Mouse (Mus musculus) layer of hippocampus, adult 18-20 months (tissue): ENCODE results near the gene Gbp4. TPM values are rescaled to one million over a fixed set of nuclear protein-coding genes. Genes with fewer than 3 reads are reported as not detected.
"Not testable (repeated sequence)": the region's sequence is repeated elsewhere in the genome, so short reads cannot be mapped to it uniquely, and the experiment has no call there.

ENCODE experiments used
- DNase-seq, 2 experiments: peaks; one replicate each; pipeline ENCODE4 v3.0.0; 2022; ENCODE audit warnings: low spot score in 2 of 2
- long read RNA-seq: library from polyadenylated mRNA; stranded (forward); transcript quantifications from one replicate; pipeline ENCODE4 v2.0.0, GENCODE M21; 2021
- total RNA-seq, 2 experiments: library from RNA; stranded (reverse); gene quantifications; 2 replicates each; pipeline ENCODE4 v1.2.3; 2021

Gbp4 gene
- under 1 TPM; 0.67 to 0.79 TPM for total RNA-seq
- long read RNA-seq, partial matches to known transcripts = 0 of 1 reads
- long read RNA-seq, other reads (novel, unspliced or antisense) = 1 of 1 reads

DNA sequence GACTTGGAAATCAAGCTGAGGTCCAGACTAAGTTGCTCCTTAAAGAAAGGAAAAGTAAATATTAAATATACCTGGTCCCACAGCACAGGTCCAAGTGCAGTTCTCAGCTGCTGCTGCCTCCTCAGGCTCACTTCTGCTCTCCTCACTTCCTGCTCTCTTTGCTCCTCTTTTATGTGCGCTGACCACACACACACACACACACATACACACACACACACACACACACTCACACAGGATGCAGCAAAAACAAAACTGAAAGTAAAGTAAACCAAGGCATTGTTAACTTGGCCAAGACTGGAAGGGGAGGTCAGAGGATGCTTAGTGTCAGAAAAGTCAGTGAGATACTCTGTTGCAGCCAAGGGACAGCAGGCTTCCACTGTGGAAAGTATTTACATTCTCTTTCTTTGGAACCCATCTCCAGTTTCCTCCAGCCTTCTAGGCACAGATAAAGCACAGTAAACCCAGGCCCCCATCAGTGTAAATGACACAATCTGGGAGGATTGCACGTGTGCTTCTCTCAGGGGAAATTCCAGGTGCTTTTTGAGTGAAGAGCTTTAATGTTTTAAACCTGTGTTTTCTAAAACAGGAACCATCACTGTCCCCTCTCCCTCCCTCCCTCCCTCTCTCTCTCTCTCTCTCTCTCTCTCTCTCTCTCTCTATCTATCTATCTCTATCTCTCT is at the start of gene Gbp4, which contains the start of the genes Gbp9 and Gbp8:
Gene Gbp4 (minus strand): TSS at position 178 of the 680 bp plus-strand sequence.
Gene Gbp9 (minus strand): TSS at position 131 of the 680 bp plus-strand sequence.
Gene Gbp8 (minus strand): TSS at position 132 of the 680 bp plus-strand sequence.
- not testable (repeated sequence) for DNase-seq

- DNase-seq = no peak
These were observed 42.1 kb upstream of the Gbp4 start for GRCm38 (mm10) chr5:105181446-105181845.

GRCm38 (mm10) chr5:105156582-105156981 is 17.2 kb upstream of the Gbp4 start:
- DNase-seq = no peak

DNA sequence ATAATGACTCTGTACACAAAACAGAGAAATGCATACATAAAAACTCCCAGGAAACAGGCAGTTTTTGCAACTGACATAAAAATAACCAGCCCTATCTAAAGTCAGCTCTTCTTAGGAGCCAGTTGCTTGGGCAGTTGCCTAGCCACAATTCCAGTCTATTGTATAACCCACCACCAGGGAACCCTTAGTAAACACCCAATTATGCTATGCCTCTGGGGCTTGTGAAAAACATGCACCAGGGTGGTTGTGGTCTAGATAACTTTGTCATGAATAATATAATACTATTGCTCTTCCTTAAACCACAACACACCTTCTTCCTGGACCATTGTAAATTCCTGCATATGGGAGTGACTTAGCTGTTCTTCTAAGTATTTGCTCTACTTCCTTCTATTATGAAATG is 14.7 kb upstream of the Gbp4 start:
- DNase-seq = no peak

DNA sequence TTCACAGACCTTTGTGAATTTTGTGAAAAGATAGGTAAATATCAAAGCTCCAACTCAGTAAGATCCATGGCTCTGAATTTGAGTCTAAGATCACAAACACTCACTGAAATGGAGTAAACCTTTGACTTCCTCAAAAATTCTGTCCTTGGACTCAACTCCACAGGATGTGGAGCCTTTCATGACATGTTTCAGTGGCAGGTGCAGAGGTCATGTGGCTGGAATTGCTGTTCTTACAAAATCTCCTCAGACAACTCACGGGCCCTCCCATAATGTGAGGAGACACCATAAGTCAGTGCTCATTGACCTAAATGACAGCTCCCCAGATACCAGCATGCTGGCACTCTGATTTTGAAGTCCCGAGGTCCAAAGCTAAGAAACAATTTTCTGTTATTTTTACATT is 8.7 kb upstream of the Gbp4 start:
- DNase-seq = not testable (repeated sequence)

DNA sequence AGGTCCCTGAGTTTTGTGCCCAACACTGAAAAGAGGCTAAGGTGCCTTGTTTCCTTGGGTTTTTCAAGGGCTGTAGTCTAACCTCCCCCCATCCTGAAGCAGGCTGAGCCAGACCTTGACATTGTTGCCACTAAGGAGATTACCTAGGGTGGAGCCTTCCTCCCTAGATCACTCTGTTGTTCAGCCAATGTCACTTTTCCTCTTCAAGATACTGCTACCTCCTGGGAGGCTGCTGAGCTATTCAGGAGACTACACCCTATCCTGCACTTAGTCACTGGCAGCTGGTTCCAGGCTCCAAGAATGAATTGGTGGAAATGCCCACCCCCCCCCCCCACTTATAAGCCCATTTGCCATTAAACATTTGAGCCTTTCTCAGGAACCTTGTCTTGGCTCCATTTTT is 7.1 kb upstream of the Gbp4 start:
- DNase-seq = no peak

DNA sequence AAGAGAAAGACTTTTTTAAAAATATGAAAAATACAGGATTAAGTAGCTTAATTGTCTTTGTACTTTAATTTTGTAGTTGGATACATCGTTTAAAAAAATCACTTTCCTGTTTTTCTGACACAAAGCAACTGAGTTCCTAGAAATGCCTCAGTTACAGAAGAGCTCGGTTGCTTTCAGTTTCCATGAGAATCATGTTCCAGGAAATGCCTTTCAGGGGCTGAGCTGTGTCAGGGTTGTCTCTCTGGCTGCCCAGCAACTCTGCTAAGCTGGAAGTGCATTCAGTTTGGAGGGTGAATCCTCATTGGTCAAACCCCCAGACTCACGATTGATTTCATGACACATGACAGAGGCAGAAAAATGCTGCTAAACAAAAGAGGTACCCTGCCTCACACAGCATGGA is 6.3 kb upstream of the Gbp4 start:
- not testable (repeated sequence) for DNase-seq

DNA sequence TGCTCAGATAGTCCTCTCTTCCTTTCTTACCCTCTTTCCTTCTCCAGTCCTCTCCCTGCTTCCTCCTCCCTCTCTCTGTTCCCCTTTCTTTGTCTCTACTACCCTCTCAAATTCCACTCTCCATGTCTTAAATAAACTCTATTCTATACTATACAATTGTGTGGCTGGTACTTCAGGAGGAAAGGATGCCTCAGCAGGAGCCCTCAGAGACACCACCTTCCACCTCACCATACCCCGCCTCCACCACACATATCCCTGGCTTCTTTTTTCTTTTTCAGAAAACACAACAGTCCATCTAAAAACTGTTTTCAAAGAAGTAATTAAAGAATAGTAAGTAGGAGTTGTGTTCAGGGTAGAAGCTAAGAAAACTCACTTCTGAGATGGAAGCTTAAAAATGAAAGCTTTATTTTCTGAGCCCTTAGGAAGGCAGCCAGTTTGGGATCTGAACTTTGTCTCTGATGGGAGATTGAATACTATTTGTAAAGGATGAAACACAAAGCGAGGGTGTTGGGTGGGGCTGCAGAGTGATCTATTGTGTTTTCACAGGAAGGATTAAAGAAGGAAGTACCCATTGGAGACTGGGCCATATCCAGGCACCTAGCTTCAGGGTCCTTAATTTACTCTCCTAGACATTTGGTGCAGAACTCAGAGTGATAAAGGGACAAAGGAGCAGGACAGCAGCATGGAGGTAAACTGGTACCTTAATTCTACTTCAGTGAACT is 864 bp upstream of the Gbp4 start:
- DNase-seq = not testable (repeated sequence)

DNA sequence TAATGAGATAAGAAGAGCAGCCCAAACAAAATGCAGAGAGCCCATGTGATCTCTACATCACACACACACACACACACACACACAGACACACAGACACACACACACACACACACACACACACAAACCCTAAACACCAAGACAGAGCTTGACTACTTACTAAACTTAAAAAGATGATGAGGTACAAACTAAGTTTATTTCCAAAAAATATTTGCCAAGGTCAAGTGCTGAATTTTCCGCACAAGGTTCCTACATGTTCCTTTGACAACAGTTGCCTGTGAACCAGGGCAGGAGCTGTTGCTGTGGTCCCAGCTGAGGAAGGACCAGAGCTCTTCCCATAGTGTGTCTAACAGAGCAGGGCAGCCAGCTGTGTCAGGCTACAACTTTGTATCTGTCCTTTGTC is 480 bp downstream of the Gbp4 start:
- DNase-seq = no peak

DNA sequence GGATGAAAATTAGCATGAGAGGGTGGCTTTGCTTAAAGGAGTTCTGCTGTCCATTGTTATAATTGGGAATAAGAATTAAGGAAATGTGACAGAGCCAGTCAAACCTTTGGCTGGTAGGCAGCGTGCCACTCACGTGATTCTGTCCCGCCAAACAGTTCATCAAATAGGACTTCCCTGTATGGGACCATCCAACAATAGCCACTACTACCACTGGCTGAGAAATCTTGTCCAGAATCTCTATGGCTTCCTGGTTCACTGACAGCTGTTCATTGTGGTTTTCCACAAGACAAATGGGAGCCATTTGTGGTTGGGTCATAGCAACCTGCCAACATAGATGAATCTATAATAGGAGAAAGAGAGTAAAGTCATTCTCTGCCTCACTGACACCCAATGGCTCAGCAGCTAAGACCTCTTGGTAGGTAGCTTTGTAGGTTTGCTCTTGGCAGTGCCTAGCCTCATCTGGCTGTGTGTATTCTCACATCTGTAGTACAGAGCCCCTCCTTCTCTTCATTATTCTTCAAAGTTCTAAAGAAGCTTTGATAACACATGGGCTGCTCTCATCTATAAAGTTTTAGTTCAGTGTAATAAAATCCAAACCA is 2.6 kb downstream of the Gbp4 start:
- DNase-seq = not testable (repeated sequence)

DNA sequence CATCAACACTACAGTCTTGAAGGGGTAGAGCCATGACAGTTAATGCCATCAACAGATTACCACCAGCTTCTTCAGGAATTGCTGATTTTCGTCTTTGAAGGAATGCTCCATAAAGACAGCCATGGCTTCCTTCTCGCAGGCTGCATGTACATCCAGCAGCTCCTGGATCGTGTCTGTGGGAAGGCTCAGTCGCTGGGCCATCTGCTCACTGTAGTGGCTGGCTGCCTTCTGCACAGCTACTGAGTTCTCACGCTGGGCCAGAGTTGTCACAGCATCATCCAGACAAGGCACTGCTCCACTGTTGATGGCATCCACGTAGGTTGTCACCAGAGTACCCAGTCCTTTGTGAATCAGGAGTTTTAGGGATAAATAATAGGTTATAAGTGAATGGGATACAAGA is 17.7 kb downstream of the Gbp4 start:
- DNase-seq = peak; percentile 7 to 8

DNA sequence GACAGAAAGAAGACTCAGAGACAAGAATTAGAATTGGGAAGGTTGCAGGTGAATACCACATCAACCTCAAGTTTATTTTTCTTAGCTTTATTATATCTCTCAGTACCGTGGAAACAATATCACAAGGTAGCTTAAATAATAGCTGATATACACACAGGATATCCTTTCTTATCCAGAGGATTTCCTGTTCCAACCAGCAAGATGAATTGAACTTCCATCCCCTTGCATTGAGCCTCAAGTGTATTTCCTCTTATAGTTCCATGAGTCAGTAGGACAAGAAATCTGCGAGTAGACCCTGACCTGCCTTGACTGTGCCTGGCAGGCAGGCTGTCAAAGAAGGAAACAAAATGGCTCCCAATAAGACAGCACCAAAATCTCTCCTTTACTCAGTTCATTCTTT is 23.6 kb downstream of the Gbp4 start:
- DNase-seq = no peak

DNA sequence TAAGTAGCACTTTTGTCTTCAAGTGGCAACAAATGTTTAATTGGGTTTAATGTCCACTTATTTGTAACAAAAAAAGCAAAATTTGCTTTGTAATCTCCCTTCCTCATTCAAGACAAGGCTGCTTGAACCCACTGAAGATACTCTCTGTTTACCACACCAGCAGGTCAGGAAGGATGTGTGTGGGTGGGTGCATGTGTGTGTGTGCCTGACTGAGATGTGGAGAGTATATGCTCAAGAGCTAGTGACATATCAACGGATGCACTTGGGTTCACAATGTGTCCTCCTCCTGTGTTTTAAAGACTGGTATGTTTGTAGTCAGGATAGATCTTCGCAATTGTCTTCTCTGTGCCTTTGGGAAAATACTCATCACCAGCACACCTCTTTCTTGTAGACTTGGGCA is 24.7 kb downstream of the Gbp4 start:
- DNase-seq = no peak

DNA sequence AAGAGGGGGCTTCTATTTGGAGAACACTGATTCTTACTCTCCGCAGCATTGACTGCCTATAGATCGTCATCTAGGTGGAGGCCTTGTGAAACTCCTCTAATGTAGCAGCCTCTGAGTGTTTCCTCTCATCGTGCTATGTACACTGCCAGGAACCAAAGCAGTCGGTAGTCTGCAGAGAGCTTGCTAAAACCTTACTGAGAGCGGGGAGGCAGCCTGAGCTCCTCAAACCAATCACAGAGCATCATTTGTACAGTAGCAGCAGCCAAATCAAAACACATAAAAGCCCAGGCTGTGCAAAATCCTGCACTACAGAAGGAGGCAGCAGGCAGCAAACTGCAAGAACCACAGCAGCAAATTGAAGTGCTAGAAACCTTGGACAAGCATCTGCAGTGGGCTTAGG is 25.7 kb downstream of the Gbp4 start:
- no peak for DNase-seq

DNA sequence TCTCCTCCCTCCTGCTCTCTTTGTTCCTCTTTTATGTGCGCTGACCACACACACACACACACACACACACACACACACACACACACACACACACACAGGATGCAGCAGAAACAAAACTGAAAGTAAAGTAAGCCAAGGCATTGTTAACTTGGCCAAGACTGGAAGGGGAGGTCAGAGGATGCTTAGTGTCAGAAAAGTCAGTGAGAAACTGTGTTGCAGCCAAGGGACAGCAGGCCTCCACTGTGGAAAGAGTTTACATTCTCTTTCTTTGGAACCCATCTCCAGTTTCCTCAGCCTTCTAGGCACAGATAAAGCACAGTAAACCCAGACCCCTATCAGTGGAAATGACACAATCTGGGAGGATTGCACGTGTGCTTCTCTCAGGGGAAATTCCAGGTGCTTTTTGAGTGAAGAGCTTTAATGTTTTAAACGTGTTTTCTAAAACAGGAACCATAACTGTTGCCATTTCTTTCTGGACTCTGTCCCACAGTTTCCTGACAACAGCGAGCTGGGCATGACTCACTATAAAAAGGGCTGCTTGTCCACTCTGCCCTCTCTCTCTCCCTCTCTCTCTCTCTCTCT is 29.0 kb downstream of the Gbp4 start:
- peak in 1 of 2 experiments; percentile 9 for DNase-seq

- DNase-seq = not testable (repeated sequence)
These were observed 29.6 kb downstream of the Gbp4 start for GRCm38 (mm10) chr5:105109775-105110174.

GRCm38 (mm10) chr5:105105689-105106088 is 33.7 kb downstream of the Gbp4 start:
- not testable (repeated sequence) for DNase-seq

DNA sequence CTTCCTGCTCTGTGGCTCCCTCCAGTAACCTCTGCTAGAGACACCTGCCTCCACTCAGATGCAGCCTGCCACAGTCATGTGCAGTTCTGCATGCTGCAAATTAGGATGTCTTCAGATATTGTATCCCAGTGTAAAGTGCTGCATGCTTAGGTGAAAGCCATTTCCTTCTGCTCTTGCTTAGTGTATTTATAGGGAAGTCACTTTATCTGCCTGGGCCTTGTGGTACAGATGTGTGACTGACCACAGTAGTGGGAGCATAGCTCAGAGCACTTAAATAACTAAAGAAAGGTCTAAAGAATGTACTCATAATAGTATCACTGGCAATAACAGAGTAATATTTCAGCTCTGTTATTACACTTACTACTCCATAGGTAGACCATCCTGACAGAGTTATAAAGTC is 57.5 kb downstream of the Gbp4 start:
- DNase-seq = no peak

DNA sequence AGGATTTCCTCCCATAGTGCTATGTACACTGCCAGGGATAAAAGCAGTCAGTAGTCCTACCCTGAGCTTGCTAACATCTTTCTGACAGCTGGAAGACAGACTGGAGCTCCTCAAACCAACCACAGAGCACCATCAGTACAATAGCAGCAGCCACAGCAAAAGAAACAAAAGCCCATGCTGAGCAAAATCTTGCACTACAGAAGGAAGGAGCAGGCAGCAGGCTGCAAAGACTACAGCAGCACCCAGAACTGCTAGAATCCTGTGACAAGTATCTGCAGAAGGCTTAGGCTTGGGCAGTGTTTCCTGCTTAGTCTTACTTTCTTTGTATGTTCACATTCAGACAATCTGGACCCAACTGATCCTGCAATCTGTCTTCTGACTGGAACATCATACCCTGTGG is 71.0 kb downstream of the Gbp4 start:
- not testable (repeated sequence) for DNase-seq
